Mouse (Mus musculus) ES-Bruce4 (cell line): ENCODE data around the gene Olfr1371. TPM values are rescaled to one million over a fixed set of nuclear protein-coding genes. Genes with fewer than 3 reads are reported as not detected.

Experiments
- H3K27ac ChIP-seq: 2 replicates; pipeline ENCODE4 v1.5.1; 2012; ENCODE audit warnings: low read length, inconsistent platforms; ENCODE audit not compliant: insufficient read depth
- H3K27me3 ChIP-seq: 2 replicates; pipeline ENCODE4 v1.6.1; 2012; ENCODE audit warnings: mild to moderate bottlenecking, low read length, inconsistent platforms; ENCODE audit not compliant: control insufficient read depth, poor library complexity, insufficient read depth, severe bottlenecking
- H3K36me3 ChIP-seq: 2 replicates; pipeline ENCODE4 v1.6.1; 2012; ENCODE audit warnings: inconsistent platforms, mild to moderate bottlenecking, low read length, moderate library complexity; ENCODE audit not compliant: control insufficient read depth, poor library complexity, insufficient read depth, severe bottlenecking
- H3K4me1 ChIP-seq: one replicate; pipeline ENCODE4 v1.8.1; 2011; ENCODE audit warnings: low read length; ENCODE audit not compliant: control insufficient read depth, insufficient read depth
- H3K4me3 ChIP-seq: 2 replicates; pipeline ENCODE4 v1.5.1; 2011; ENCODE audit warnings: low read depth, mild to moderate bottlenecking, low read length
- H3K9ac ChIP-seq: 2 replicates; pipeline ENCODE4 v1.6.1; 2012; ENCODE audit warnings: low read depth, mild to moderate bottlenecking, inconsistent platforms; ENCODE audit not compliant: poor library complexity, severe bottlenecking
- H3K9me3 ChIP-seq: replicated peaks from 2 replicates; pipeline ENCODE4 v1.6.1; 2012; ENCODE audit warnings: mild to moderate bottlenecking, low read length, inconsistent platforms; ENCODE audit not compliant: control insufficient read depth, poor library complexity, insufficient read depth, severe bottlenecking
- CTCF ChIP-seq: IDR thresholded peaks from one replicate; pipeline ENCODE4 v1.8.1; 2011; ENCODE audit warnings: low read depth, low read length
- EP300 ChIP-seq: IDR thresholded peaks from 2 replicates; pipeline ENCODE4 v1.6.1; 2011; ENCODE audit warnings: low read depth, low read length; ENCODE audit not compliant: insufficient read depth
- POLR2A ChIP-seq: IDR thresholded peaks from one replicate; pipeline ENCODE4 v1.8.1; 2011; ENCODE audit warnings: low read length; ENCODE audit not compliant: insufficient read depth
- polyA plus RNA-seq: library from polyadenylated mRNA; stranded (reverse); fragments of >200 nt; gene quantifications from 2 replicates; pipeline ENCODE4 v1.2.4, GENCODE M21; 2011; ENCODE audit warnings: low read depth; ENCODE audit not compliant: missing spikeins, insufficient read depth, insufficient read length

Gene Olfr1371
- polyA plus RNA-seq, 1 experiment, result not detected

DNA sequence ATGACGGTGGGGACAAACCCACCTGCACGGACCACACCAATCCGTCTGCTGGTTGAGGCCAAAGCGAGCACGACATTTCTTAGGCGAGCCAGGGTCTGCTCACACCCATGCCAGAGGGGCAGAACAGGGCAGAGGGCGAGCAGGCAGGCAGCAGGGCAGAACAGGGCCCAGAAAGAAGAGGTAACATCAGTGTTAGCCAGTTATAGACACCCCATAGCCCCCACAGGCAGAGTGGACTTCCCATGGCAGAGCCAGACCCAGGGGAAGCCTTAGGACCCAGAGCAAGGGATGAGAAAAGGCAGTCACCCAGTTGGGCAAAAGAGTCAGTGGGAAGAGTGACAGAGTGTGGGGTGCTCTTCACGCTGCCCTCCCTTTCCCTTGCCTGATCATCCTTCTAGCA, 41.3 kb upstream of the Olfr1371 start:
- peaks cover 19% of the 10 kb centered on the region for H3K36me3 ChIP-seq
- H3K4me1 ChIP-seq, result no peaks in the 10 kb centered on the region
- no peak overlapping the region for H3K27ac ChIP-seq
- H3K4me3 ChIP-seq, result no peak overlapping the region
- H3K9ac ChIP-seq, result no peak overlapping the region
- H3K9me3 ChIP-seq, result no peaks in the 10 kb centered on the region
- TF ChIP-seq CTCF (no peak), POLR2A (no peak), EP300 (no peak)
- no peaks in the 10 kb centered on the region for H3K27me3 ChIP-seq

- H3K27me3 ChIP-seq, result no peaks in the 10 kb centered on the region
- H3K27ac ChIP-seq, result no peak overlapping the region
- H3K9me3 ChIP-seq, result no peaks in the 10 kb centered on the region
- no peak for TF ChIP-seq EP300
- TF ChIP-seq CTCF, result peak; percentile 82
- H3K36me3 ChIP-seq, result peaks cover 21% of the 10 kb centered on the region
- no peak overlapping the region for H3K9ac ChIP-seq
- H3K4me1 ChIP-seq, result no peaks in the 10 kb centered on the region
- H3K4me3 ChIP-seq, result no peak overlapping the region
Observed at GRCm38 (mm10) chr11:52253674-52254375, 40.0 kb upstream of the Olfr1371 start.

GRCm38 (mm10) chr11:52252692-52253091, 38.9 kb upstream of the Olfr1371 start:
- Histone ChIP-seq H3K27me3 (no peaks in the 10 kb centered on the region), H3K9ac (no peak overlapping the region), H3K27ac (no peak overlapping the region), H3K9me3 (no peaks in the 10 kb centered on the region), H3K4me3 (no peak overlapping the region), H3K4me1 (no peaks in the 10 kb centered on the region), H3K36me3 (peaks cover 30% of the 10 kb centered on the region)
- TF ChIP-seq CTCF (no peak), EP300 (no peak), POLR2A (no peak)

DNA sequence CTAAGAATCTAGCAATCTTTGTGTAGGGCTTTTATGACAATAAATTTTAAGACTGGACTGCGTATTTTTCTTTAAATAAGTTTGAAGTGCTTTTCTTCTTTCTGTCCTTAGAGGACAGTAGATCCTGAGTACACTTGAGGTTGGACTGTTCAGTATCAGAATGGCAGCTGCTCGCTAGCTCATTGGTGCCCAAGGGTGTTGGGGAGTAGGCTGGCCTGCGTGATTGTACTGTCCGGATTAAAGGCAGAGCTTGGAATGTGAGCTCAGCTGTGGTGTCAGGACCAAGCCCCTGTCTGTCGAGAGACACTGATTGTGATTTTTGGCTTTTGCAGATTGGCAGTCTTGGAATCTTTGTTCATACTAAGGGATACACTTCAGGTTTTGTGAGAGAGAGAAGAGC, 38.0 kb upstream of the Olfr1371 start:
- H3K36me3 ChIP-seq, result peaks cover 37% of the 10 kb centered on the region
- no peaks in the 10 kb centered on the region for H3K4me1 ChIP-seq
- no peak for TF ChIP-seq CTCF
- TF ChIP-seq EP300, result no peak
- TF ChIP-seq POLR2A, result no peak
- H3K9me3 ChIP-seq, result no peaks in the 10 kb centered on the region
- H3K27me3 ChIP-seq, result no peaks in the 10 kb centered on the region
- H3K27ac ChIP-seq, result no peak overlapping the region
- no peak overlapping the region for H3K4me3 ChIP-seq
- no peak overlapping the region for H3K9ac ChIP-seq

DNA sequence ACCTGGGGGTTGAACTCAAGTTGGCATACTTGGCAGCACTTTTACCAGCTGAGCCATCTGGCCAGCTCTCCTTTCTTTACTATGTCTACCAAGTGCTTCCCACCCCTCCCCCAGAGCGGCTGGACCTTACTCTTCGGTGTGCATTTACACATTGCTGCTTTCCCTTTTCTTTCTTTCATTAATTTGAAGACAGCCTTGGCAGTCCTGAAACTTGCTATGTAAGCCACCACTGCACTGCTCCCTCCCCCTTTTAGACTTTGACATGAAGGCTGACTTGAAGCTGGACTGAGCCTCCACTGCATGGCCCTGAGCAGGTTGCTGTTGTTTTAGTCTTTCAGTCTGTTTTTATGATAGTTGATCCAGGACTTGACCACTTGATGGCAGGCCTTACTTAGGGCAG, 35.7 kb upstream of the Olfr1371 start:
- no peak for TF ChIP-seq CTCF
- Histone ChIP-seq H3K27ac (no peak overlapping the region), H3K27me3 (no peaks in the 10 kb centered on the region), H3K9me3 (no peaks in the 10 kb centered on the region), H3K36me3 (peaks cover 51% of the 10 kb centered on the region), H3K9ac (no peak overlapping the region), H3K4me1 (no peaks in the 10 kb centered on the region), H3K4me3 (no peak overlapping the region)

DNA sequence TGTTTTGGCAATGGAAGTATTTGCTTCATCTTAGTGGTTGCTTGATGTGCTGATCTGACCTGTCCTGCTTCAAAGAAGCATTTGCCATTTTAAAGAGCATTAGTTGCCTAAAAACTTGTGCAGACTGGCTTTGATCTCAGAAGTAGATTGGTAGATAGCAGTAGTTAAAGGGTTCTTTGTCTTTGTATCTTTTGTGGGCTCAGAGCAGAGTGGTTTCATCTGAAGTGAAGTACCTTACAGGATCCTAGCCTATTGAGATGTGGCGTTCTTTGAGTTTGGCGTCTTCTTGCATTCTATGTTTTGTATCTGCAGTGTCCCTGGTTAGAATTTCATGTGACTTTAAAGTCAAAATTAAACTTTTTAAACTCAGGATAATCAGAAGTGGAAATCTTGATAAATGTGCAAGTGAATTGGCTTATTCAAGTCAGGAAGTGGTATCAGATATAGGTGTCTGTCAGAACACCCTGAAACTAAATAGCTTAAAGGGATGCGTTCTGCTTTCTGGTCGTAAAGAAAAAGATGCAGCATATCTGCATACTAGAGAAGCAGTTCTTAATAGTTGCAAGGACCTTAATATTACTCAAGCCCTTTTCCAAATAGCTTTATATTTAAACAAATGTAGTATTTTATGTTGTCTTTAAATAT, 27.2 kb upstream of the Olfr1371 start:
- TF ChIP-seq EP300, result no peak
- no peak for TF ChIP-seq POLR2A
- no peak for TF ChIP-seq CTCF
- peaks cover 74% of the 10 kb centered on the region for H3K36me3 ChIP-seq

More for the DNA sequence above, 27.2 kb upstream of the Olfr1371 start:
- Histone ChIP-seq H3K9me3 (no peaks in the 10 kb centered on the region), H3K4me1 (no peaks in the 10 kb centered on the region), H3K9ac (no peak overlapping the region), H3K4me3 (no peak overlapping the region), H3K27ac (no peak overlapping the region), H3K27me3 (no peaks in the 10 kb centered on the region)
